Mouse (Mus musculus) bone marrow, adult 2 months (tissue): ENCODE results near the gene Pacrg. TPM values are rescaled to one million over a fixed set of nuclear protein-coding genes. Genes with fewer than 3 reads are reported as not detected.

Experiments
- H3K27ac ChIP-seq: fragments of 200-500 bp; 2 replicates; pipeline ENCODE4 v1.5.1; 2012; ENCODE audit warnings: low read depth, mild to moderate bottlenecking, control low read depth, inconsistent platforms, low read length; ENCODE audit not compliant: control insufficient read depth, poor library complexity, insufficient read depth
- H3K4me1 ChIP-seq: fragments of 200-500 bp; 2 replicates; pipeline ENCODE4 v1.6.1; 2011; ENCODE audit warnings: low read length; ENCODE audit not compliant: control insufficient read depth, insufficient read depth
- H3K4me3 ChIP-seq: fragments of 200-500 bp; replicated peaks from 2 replicates; pipeline ENCODE3; 2011; ENCODE audit warnings: mild to moderate bottlenecking, low read depth, low read length, control low read depth; ENCODE audit not compliant: control insufficient read depth
- CTCF ChIP-seq: fragments of 200-500 bp; IDR thresholded peaks from 2 replicates; pipeline ENCODE4 v1.5.1; 2011; ENCODE audit warnings: low read length, control low read depth; ENCODE audit not compliant: control insufficient read depth, insufficient read depth
- POLR2A ChIP-seq: fragments of 200-500 bp; IDR thresholded peaks from 2 replicates; pipeline ENCODE4 v1.6.1; 2011; ENCODE audit warnings: low read depth, mild to moderate bottlenecking, control low read depth, low read length, borderline replicate concordance; ENCODE audit not compliant: control insufficient read depth
- WGBS: fragments of 180-500 bp; shearing (Covaris S2); methylation state at CpG from one replicate; pipeline ENCODE4 v1.1.7; 2018; 5-methylcytosine and 5-hydroxymethylcytosine counted together
- polyA plus RNA-seq: library from polyadenylated mRNA; stranded (reverse); fragments of >200 nt; gene quantifications from 2 replicates; pipeline ENCODE4 v1.2.4, GENCODE M21; 2011; ENCODE audit warnings: low replicate concordance; ENCODE audit not compliant: missing spikeins, insufficient read depth, insufficient read length

The Pacrg gene
- polyA plus RNA-seq, 1 experiment: not detected

GRCm38 (mm10) chr17:10611626-10612025 is 228.5 kb downstream of the Pacrg start:
- Histone ChIP-seq H3K27ac (no peak overlapping the region), H3K4me3 (no peak overlapping the region), H3K4me1 (no peaks in the 10 kb centered on the region)
- 54% methylated on average over 3 of the region's 3 CpGs for WGBS
- TF ChIP-seq POLR2A: no peak
- TF ChIP-seq CTCF: no peak

- H3K4me3 ChIP-seq: no peak overlapping the region
- no peak overlapping the region for H3K27ac ChIP-seq
- 71% methylated on average over 4 of the region's 4 CpGs for WGBS
- H3K4me1 ChIP-seq: no peaks in the 10 kb centered on the region
- no peak for TF ChIP-seq POLR2A
- no peak for TF ChIP-seq CTCF
Measured at GRCm38 (mm10) chr17:10608146-10608545, 232.0 kb downstream of the Pacrg start.

GRCm38 (mm10) chr17:10606090-10606489 is 234.0 kb downstream of the Pacrg start:
- Histone ChIP-seq H3K27ac (no peak overlapping the region), H3K4me3 (no peak overlapping the region), H3K4me1 (no peaks in the 10 kb centered on the region)
- WGBS: 15% methylated on average over 3 of the region's 3 CpGs
- TF ChIP-seq POLR2A: no peak
- TF ChIP-seq CTCF: no peak

- WGBS: 84% methylated on average over 4 of the region's 4 CpGs
- Histone ChIP-seq H3K27ac (no peak overlapping the region), H3K4me1 (no peaks in the 10 kb centered on the region), H3K4me3 (no peak overlapping the region)
- TF ChIP-seq POLR2A (no peak), CTCF (no peak)
Measured at GRCm38 (mm10) chr17:10597741-10598140, 242.4 kb downstream of the Pacrg start.

- WGBS: 83% methylated on average over 7 of the region's 7 CpGs
- TF ChIP-seq CTCF (no peak), POLR2A (no peak)
- Histone ChIP-seq H3K4me1 (no peaks in the 10 kb centered on the region), H3K4me3 (no peak overlapping the region), H3K27ac (no peak overlapping the region)
Measured at GRCm38 (mm10) chr17:10589604-10590003, 250.5 kb downstream of the Pacrg start.

GRCm38 (mm10) chr17:10588922-10589400 is 251.2 kb downstream of the Pacrg start:
- WGBS: 76% methylated on average over 7 of the region's 7 CpGs
- H3K27ac ChIP-seq: no peak overlapping the region
- TF ChIP-seq POLR2A (no peak), CTCF (no peak)

GRCm38 (mm10) chr17:10583301-10583700 is 256.8 kb downstream of the Pacrg start:
- H3K27ac ChIP-seq: no peak overlapping the region
- no peak for TF ChIP-seq CTCF
- no peak for TF ChIP-seq POLR2A
- H3K4me3 ChIP-seq: no peak overlapping the region
- 65% methylated on average over 3 of the region's 3 CpGs for WGBS
- H3K4me1 ChIP-seq: no peaks in the 10 kb centered on the region

More at GRCm38 (mm10) chr17:10588922-10589400, 251.2 kb downstream of the Pacrg start:
- Histone ChIP-seq H3K4me3 (no peak overlapping the region), H3K4me1 (no peaks in the 10 kb centered on the region)

GRCm38 (mm10) chr17:10575306-10575705 is 264.8 kb downstream of the Pacrg start:
- Histone ChIP-seq H3K27ac (no peak overlapping the region), H3K4me3 (no peak overlapping the region), H3K4me1 (no peaks in the 10 kb centered on the region)
- 85% methylated on average over 7 of the region's 7 CpGs for WGBS
- TF ChIP-seq CTCF (no peak), POLR2A (no peak)

- WGBS: 63% methylated on average over 4 of the region's 4 CpGs
- H3K4me3 ChIP-seq: no peak overlapping the region
- no peaks in the 10 kb centered on the region for H3K4me1 ChIP-seq
- no peak overlapping the region for H3K27ac ChIP-seq
- no peak for TF ChIP-seq POLR2A
- no peak for TF ChIP-seq CTCF
Measured at GRCm38 (mm10) chr17:10572436-10572835, 267.7 kb downstream of the Pacrg start.
